Mouse (Mus musculus) kidney, embryonic 15.5 days (tissue): ENCODE measurements around the gene Ndst2. TPM values are rescaled to one million over a fixed set of nuclear protein-coding genes. Genes with fewer than 3 reads are reported as not detected.

Source experiments
- ATAC-seq: fragments of 200-750 bp; cut with Nextera tagmentation; replicated peaks from 2 replicates; pipeline ENCODE4 v1.8.0; 2017; ENCODE audit warnings: moderate TSS enrichment; ENCODE audit not compliant: low FRiP score
- H3K27ac ChIP-seq: fragments of 300-500 bp; sonication (generic); 2 replicates; pipeline ENCODE4 v1.5.1; 2015; ENCODE audit warnings: mild to moderate bottlenecking, inconsistent platforms
- H3K27me3 ChIP-seq: fragments of 300-500 bp; sonication (generic); 2 replicates; pipeline ENCODE4 v1.6.1; 2015; ENCODE audit warnings: inconsistent platforms
- H3K36me3 ChIP-seq: fragments of 300-500 bp; sonication (generic); 2 replicates; pipeline ENCODE4 v1.6.1; 2015; ENCODE audit warnings: inconsistent platforms
- H3K4me1 ChIP-seq: fragments of 300-500 bp; sonication (generic); 2 replicates; pipeline ENCODE4 v1.6.1; 2015; ENCODE audit warnings: inconsistent platforms
- H3K4me2 ChIP-seq: fragments of 300-500 bp; sonication (generic); 2 replicates; pipeline ENCODE4 v1.6.1; 2015; ENCODE audit warnings: moderate library complexity, mild to moderate bottlenecking, inconsistent platforms
- H3K4me3 ChIP-seq: fragments of 300-500 bp; sonication (generic); replicated peaks from 2 replicates; pipeline ENCODE4 v1.5.1; 2015; ENCODE audit warnings: mild to moderate bottlenecking, inconsistent platforms
- H3K9ac ChIP-seq: fragments of 300-500 bp; sonication (generic); 2 replicates; pipeline ENCODE4 v1.6.1; 2015; ENCODE audit warnings: mild to moderate bottlenecking, inconsistent platforms
- H3K9me3 ChIP-seq: fragments of 300-500 bp; sonication (generic); replicated peaks from 2 replicates; pipeline ENCODE4 v1.6.1; 2016; ENCODE audit warnings: inconsistent platforms
- WGBS: fragments of 180-500 bp; shearing (Covaris S2); methylation state at CpG from one replicate; pipeline ENCODE4 v1.1.7; 2015; ENCODE audit warnings: mixed read lengths; 5-methylcytosine and 5-hydroxymethylcytosine counted together
- polyA plus RNA-seq: library from polyadenylated mRNA; unstranded; fragments of >200 nt; fragmentation: Nextera tagmentation; extraction: Ambion mirVana; gene quantifications from 2 replicates; pipeline ENCODE4 v1.2.1, GENCODE M21; 2015

Gene Ndst2
- polyA plus RNA-seq, 1 experiment from 2014 or later = 31.6 TPM

- H3K27me3 ChIP-seq = no peaks in the 10 kb centered on the region
- H3K36me3 ChIP-seq = peaks cover 75% of the 10 kb centered on the region
- H3K9me3 ChIP-seq = no peaks in the 10 kb centered on the region
- H3K4me3 ChIP-seq = no peak overlapping the region
- no peak for ATAC-seq
- H3K27ac ChIP-seq = no peak overlapping the region
- no peak overlapping the region for H3K4me2 ChIP-seq
- H3K4me1 ChIP-seq = peaks cover 36% of the 10 kb centered on the region
- H3K9ac ChIP-seq = no peak overlapping the region
- 78% methylated on average over 13 of the region's 13 CpGs for WGBS
Measured at GRCm38 (mm10) chr14:20735892-20736390, 1.6 kb upstream of the Ndst2 start.

DNA sequence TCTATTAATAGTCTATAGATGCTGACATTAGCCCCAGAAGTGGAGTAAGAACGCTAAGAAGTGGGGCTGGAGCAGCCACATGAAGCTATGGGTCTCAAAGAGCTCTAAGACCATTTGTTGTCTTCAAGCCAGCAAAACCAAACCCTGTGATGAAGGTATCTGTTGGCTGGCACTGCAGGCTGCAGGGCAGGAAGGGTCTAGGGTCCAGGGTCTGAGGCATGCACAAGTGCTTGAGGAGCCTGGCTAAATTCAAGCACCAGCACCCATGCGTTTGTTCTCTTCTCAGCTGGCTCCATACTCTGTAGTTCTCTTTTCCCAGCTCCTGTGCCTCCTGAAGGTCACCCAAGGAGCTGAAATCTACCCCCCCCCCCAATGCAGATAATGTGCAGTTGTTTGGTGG is 690 bp upstream of the Ndst2 start:
- WGBS = 61% methylated on average over 2 of the region's 2 CpGs

DNA sequence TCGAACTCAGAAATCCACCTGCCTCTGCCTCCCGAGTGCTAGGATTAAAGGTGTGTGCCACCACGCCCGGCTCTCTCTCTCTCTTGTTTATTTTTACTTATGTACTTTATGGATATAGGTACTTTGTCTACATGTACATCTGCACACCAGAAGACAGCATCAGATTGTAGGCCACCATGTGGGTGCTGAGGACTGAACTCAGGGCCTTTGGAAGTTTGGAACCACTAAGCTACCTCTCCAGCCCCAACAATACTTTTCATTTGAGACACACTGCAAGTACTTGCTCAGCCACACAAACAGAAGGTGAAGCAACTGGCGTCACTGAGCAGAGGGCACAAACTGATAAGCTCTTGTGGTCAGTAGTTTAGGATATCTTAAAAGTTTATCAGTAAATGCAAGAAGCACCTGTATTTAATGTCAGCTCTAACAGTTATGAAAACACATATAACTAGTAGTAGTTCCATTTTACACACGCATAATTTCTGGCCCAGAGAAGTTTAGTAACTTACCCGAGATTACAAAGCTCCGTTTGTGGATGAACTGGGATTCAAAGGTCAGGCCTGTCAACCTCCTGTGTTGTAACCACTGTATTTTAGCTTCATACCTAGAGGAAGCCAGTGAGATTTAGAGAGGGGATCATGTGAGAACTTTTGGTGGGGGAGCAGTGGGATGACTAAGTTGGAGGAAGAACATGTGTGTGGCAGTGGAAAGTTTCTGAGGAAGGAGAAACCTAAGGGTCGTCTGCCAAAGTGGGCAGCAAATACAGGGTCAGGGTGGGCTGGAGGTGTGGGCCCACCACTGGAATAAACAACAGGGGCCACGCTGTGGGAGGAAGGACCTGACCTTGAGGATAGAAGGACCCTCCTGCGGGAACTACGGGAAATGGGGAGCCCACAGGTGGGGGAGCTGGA is 1.1 kb downstream of the Ndst2 start:
- Histone ChIP-seq H3K9ac (peak overlapping the region; percentile 73), H3K4me1 (peaks cover 36% of the 10 kb centered on the region), H3K36me3 (peaks cover 75% of the 10 kb centered on the region), H3K4me3 (peak overlapping the region; percentile 89), H3K27me3 (no peaks in the 10 kb centered on the region), H3K9me3 (no peaks in the 10 kb centered on the region), H3K4me2 (peak overlapping the region; percentile 73), H3K27ac (peak overlapping the region; percentile 94)
- no peak for ATAC-seq
- 44% methylated on average over 12 of the region's 12 CpGs for WGBS

More for the DNA sequence above, 690 bp upstream of the Ndst2 start:
- ATAC-seq = no peak
- no peaks in the 10 kb centered on the region for H3K9me3 ChIP-seq
- no peaks in the 10 kb centered on the region for H3K27me3 ChIP-seq
- no peak overlapping the region for H3K4me3 ChIP-seq
- H3K4me1 ChIP-seq = peaks cover 36% of the 10 kb centered on the region
- H3K36me3 ChIP-seq = peaks cover 75% of the 10 kb centered on the region
- H3K27ac ChIP-seq = peak overlapping the region; percentile 49
- no peak overlapping the region; the same call in 1 of the 2 replicates for H3K4me2 ChIP-seq
- H3K9ac ChIP-seq = no peak overlapping the region

DNA sequence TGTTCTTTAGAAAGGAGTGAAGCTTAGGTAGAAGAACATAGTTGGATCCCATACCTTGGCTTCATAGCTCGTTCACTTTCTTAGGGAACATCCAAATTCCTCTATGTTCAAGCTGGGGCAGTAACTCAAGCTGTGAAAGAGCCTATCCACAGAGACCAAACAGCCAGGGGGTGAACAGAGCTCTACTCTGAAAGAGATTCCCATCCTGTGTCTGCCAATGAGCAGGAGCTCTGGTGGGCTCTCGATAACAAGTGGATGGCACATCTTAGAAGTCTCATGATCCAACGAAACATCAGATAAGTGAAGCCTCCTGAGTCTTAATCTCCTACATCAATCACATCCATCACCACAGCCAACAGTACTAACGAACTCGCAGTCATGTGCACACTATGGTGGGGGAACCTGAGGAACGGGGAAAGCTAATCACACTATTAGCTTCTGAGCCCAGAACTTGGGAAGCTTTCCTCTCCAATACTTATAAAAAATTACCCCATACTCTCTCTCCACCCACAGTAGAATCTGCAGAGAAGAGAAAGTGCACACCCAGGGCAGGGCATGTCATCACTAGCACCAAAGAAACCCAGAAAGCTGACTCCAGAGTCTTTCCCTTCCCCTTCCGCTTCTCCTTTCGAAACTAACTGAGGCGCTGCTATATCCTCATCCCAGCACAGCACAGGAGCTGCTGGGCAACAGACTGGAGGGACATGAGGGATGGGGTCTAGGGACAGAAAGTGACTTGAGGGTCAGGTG is 3.3 kb downstream of the Ndst2 start:
- Histone ChIP-seq H3K27me3 (no peaks in the 10 kb centered on the region), H3K4me1 (peaks cover 36% of the 10 kb centered on the region), H3K9ac (no peak overlapping the region), H3K9me3 (no peaks in the 10 kb centered on the region), H3K36me3 (peaks cover 75% of the 10 kb centered on the region), H3K4me2 (no peak overlapping the region), H3K27ac (no peak overlapping the region), H3K4me3 (no peak overlapping the region)
- ATAC-seq = no peak
- 86% methylated on average over 9 of the region's 9 CpGs for WGBS

- Histone ChIP-seq H3K4me2 (no peak overlapping the region), H3K27ac (no peak overlapping the region), H3K4me3 (no peak overlapping the region), H3K4me1 (peaks cover 30% of the 10 kb centered on the region), H3K27me3 (no peaks in the 10 kb centered on the region), H3K36me3 (peaks cover 76% of the 10 kb centered on the region), H3K9me3 (no peaks in the 10 kb centered on the region), H3K9ac (no peak overlapping the region)
- ATAC-seq = no peak
- WGBS = 82% methylated on average over 9 of the region's 9 CpGs
Measured at GRCm38 (mm10) chr14:20729871-20730270, 4.5 kb downstream of the Ndst2 start.

GRCm38 (mm10) chr14:20725660-20726339 is 8.6 kb downstream of the Ndst2 start:
- no peak overlapping the region for H3K9ac ChIP-seq
- no peak for ATAC-seq
- H3K4me2 ChIP-seq = no peak overlapping the region
- H3K9me3 ChIP-seq = no peaks in the 10 kb centered on the region
- H3K4me1 ChIP-seq = peaks cover 2% of the 10 kb centered on the region; the same call in 1 of the 2 replicates
- H3K36me3 ChIP-seq = peaks cover 99% of the 10 kb centered on the region
- 0 out of 2 replicates have a peak overlapping the region, but pooled peaks have one; percentile 37 for H3K27ac ChIP-seq
- 54% methylated on average over 6 of the region's 6 CpGs for WGBS
- H3K27me3 ChIP-seq = no peaks in the 10 kb centered on the region
- H3K4me3 ChIP-seq = no peak overlapping the region

GRCm38 (mm10) chr14:20724043-20724442 is 10.3 kb downstream of the Ndst2 start:
- 20% methylated on average over 5 of the region's 5 CpGs for WGBS
- H3K36me3 ChIP-seq = peaks cover 99% of the 10 kb centered on the region

GRCm38 (mm10) chr14:20723006-20723405 is 11.4 kb downstream of the Ndst2 start:
- Histone ChIP-seq H3K27me3 (no peaks in the 10 kb centered on the region), H3K9me3 (no peaks in the 10 kb centered on the region), H3K4me2 (no peak overlapping the region), H3K9ac (no peak overlapping the region), H3K36me3 (peaks cover 99% of the 10 kb centered on the region), H3K4me1 (peaks cover 2% of the 10 kb centered on the region; the same call in 1 of the 2 replicates), H3K27ac (no peak overlapping the region), H3K4me3 (no peak overlapping the region)
- ATAC-seq = no peak
- 94% methylated on average over 12 of the region's 12 CpGs for WGBS

More at GRCm38 (mm10) chr14:20724043-20724442, 10.3 kb downstream of the Ndst2 start:
- Histone ChIP-seq H3K27ac (no peak overlapping the region), H3K4me3 (no peak overlapping the region), H3K4me1 (peaks cover 2% of the 10 kb centered on the region; the same call in 1 of the 2 replicates), H3K9ac (no peak overlapping the region), H3K9me3 (no peaks in the 10 kb centered on the region), H3K4me2 (no peak overlapping the region), H3K27me3 (no peaks in the 10 kb centered on the region)
- ATAC-seq = 0 out of 2 replicates have a peak, but pooled peaks have one; percentile 5

DNA sequence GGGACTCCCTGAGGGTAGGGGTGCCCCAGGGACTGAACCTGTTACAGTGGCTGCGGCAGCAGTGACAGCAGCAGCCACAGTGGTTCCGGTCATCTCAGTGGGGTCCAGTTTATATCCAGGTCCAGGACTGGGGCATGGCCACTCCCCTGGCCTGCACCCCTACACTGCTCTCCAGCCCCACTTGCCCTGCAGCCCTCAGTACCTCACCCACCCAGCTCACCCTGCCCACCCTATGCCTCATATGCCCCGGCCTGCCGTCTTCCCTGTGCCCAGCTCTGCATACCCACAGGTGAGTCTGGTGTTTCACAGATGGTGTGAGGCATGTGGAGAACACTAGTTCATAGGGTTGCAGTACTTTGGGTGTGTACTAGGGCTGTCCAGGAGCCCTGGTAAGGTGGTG is 13.0 kb downstream of the Ndst2 start:
- Histone ChIP-seq H3K4me1 (peaks cover 2% of the 10 kb centered on the region; the same call in 1 of the 2 replicates), H3K4me3 (no peak overlapping the region), H3K9ac (no peak overlapping the region), H3K9me3 (no peaks in the 10 kb centered on the region), H3K36me3 (peaks cover 99% of the 10 kb centered on the region), H3K27ac (no peak overlapping the region), H3K27me3 (no peaks in the 10 kb centered on the region), H3K4me2 (no peak overlapping the region)
- ATAC-seq = 0 out of 2 replicates have a peak, but pooled peaks have one; percentile 27
- WGBS = 87% methylated on average over 4 of the region's 4 CpGs

DNA sequence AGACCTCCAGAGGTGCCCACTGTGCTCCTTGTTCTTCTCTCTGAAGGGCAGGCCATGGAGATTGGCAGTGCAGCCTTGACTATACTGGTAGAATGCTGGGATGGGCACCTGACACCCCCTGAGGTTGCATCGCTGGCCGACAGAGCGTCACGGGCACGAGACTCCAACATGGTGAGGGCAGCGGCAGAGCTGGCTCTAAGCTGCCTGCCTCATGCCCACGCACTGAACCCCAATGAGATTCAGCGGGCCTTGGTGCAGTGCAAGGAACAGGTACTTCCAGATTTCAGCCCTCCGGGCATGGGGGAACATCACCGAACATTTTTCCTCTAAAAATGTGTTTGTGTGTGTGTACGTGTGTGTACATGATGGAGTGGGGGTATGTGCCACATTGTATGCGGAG is 14.6 kb downstream of the Ndst2 start:
- H3K4me2 ChIP-seq = no peak overlapping the region
- no peaks in the 10 kb centered on the region for H3K27me3 ChIP-seq
- H3K27ac ChIP-seq = no peak overlapping the region
- 93% methylated on average over 12 of the region's 12 CpGs for WGBS
- no peaks in the 10 kb centered on the region for H3K9me3 ChIP-seq
- no peak for ATAC-seq
- no peak overlapping the region for H3K4me3 ChIP-seq
- peaks cover 100% of the 10 kb centered on the region for H3K36me3 ChIP-seq
- H3K9ac ChIP-seq = no peak overlapping the region
- H3K4me1 ChIP-seq = no peaks in the 10 kb centered on the region

DNA sequence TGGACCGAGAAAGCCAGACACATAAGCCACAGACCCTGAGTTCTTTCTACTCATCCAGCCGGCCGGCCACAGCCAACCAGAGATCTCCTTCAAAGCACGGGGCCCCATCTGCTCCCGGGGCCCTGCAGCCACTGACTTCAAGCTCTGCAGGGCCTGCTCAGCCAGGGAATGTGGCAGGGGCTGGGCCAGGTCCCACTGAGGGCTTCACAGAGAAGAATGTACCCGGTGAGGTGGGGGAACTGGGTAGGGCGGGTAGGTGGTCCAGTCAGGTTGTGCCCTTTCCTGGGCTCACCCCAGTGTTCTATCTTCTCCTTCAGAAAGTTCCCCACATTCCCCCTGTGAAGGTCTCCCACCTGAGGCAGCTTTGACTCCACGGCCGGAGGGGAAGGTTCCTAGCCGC is 15.9 kb downstream of the Ndst2 start:
- no peak overlapping the region for H3K4me2 ChIP-seq
- no peaks in the 10 kb centered on the region for H3K27me3 ChIP-seq
- WGBS = 89% methylated on average over 10 of the region's 10 CpGs
- no peak for ATAC-seq
- H3K9ac ChIP-seq = no peak overlapping the region
- no peaks in the 10 kb centered on the region for H3K4me1 ChIP-seq
- H3K4me3 ChIP-seq = no peak overlapping the region
- peaks cover 100% of the 10 kb centered on the region for H3K36me3 ChIP-seq
- H3K9me3 ChIP-seq = no peaks in the 10 kb centered on the region
- no peak overlapping the region for H3K27ac ChIP-seq
